Mouse (Mus musculus): ENCODE measurements around the gene Plekha1. TPM values are rescaled to one million over a fixed set of nuclear protein-coding genes. Genes with fewer than 3 reads are reported as not detected.

Gene Plekha1
- polyA plus RNA-seq, 1 experiment, result not detected

GRCm38 (mm10) chr7:130934654-130935053 lies 69.1 kb downstream of the Plekha1 start:
- TF ChIP-seq GATA1 (IDR thresholded peaks at IDR 0.05; ENCODE audit: low read length), result no peak

GRCm38 (mm10) chr7:130935421-130935792 lies 69.9 kb downstream of the Plekha1 start:
- no peak for TF ChIP-seq GATA1 (IDR thresholded peaks at IDR 0.05; ENCODE audit: low read length)

GRCm38 (mm10) chr7:130935793-130936471 lies 70.4 kb downstream of the Plekha1 start, which contains the start of gene Htra1:
TSS of gene Htra1 (plus strand) at chr7:130936111.
- no peak for TF ChIP-seq GATA1 (IDR thresholded peaks at IDR 0.05; ENCODE audit: low read length)

GRCm38 (mm10) chr7:130936472-130936951 lies 71.0 kb downstream of the Plekha1 start:
- no peak for TF ChIP-seq GATA1 (IDR thresholded peaks at IDR 0.05; ENCODE audit: low read length)

- no peak for TF ChIP-seq GATA1 (IDR thresholded peaks at IDR 0.05; ENCODE audit: low read length)
These were observed 71.8 kb downstream of the Plekha1 start for GRCm38 (mm10) chr7:130937266-130937841.

GRCm38 (mm10) chr7:130938005-130938404 lies 72.4 kb downstream of the Plekha1 start:
- TF ChIP-seq GATA1 (IDR thresholded peaks at IDR 0.05; ENCODE audit: low read length), result no peak

GRCm38 (mm10) chr7:130938896-130939295 lies 73.3 kb downstream of the Plekha1 start:
- no peak for TF ChIP-seq GATA1 (IDR thresholded peaks at IDR 0.05; ENCODE audit: low read length)

- no peak for TF ChIP-seq GATA1 (IDR thresholded peaks at IDR 0.05; ENCODE audit: low read length)
These were observed 75.2 kb downstream of the Plekha1 start for GRCm38 (mm10) chr7:130940733-130941132.

GRCm38 (mm10) chr7:130943280-130943895 lies 77.8 kb downstream of the Plekha1 start:
- TF ChIP-seq GATA1 (IDR thresholded peaks at IDR 0.05; ENCODE audit: low read length), result no peak

GRCm38 (mm10) chr7:130944766-130945475 lies 79.4 kb downstream of the Plekha1 start:
- no peak for TF ChIP-seq GATA1 (IDR thresholded peaks at IDR 0.05; ENCODE audit: low read length)

- no peak for TF ChIP-seq GATA1 (IDR thresholded peaks at IDR 0.05; ENCODE audit: low read length)
These were observed 80.2 kb downstream of the Plekha1 start for GRCm38 (mm10) chr7:130945730-130946129.

GRCm38 (mm10) chr7:130946303-130946702 lies 80.7 kb downstream of the Plekha1 start:
- TF ChIP-seq GATA1 (IDR thresholded peaks at IDR 0.05; ENCODE audit: low read length), result no peak

GRCm38 (mm10) chr7:130948563-130949208 lies 83.1 kb downstream of the Plekha1 start:
- TF ChIP-seq GATA1 (IDR thresholded peaks at IDR 0.05; ENCODE audit: low read length), result no peak

- TF ChIP-seq GATA1 (IDR thresholded peaks at IDR 0.05; ENCODE audit: low read length), result no peak
These were observed 83.8 kb downstream of the Plekha1 start for GRCm38 (mm10) chr7:130949331-130949751.

GRCm38 (mm10) chr7:130950482-130950881 lies 84.9 kb downstream of the Plekha1 start:
- TF ChIP-seq GATA1 (IDR thresholded peaks at IDR 0.05; ENCODE audit: low read length), result no peak

Data from G1E-ER4 (cell line).